Mouse (Mus musculus): ENCODE measurements at regions not wholly inside any gene's neighbourhood (a gene's known extent, or its start where the extent isn't known, plus 50 kb on each side); places are given as distances from the start of the nearest gene placed in this dataset.

DNA sequence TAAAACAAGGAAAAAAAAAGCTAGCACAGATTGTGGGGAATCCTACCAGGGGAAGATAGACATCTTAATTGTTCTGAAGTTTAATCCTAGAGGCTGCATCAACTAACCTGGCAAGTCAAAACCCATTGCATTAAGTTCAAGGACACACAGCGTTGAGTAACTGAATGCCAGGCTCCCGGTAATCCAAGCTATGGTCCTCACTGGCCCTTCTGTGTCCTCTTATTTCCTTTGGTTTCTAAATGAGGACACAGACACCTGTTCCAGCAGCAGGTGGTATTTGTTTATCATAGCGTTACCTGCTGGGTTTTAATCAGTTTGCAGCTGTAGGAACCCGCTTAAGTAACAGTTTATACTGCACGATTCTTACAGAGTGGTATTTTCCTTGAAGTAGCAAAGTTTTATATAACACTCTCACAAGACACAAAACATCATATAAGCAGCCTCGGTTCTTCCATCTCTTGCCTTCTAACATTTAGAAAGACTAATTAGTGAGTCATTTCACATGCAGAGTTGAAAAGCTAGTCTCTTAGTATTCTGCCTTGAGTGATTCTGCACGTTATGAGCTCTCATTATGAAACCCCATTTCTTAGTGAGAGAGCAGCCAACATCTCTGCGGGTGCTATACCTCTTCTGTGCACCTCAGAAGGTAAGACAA, 1832.0 kb upstream of the Pcdh7 start:
- peak; percentile 18 for DNase-seq

DNA sequence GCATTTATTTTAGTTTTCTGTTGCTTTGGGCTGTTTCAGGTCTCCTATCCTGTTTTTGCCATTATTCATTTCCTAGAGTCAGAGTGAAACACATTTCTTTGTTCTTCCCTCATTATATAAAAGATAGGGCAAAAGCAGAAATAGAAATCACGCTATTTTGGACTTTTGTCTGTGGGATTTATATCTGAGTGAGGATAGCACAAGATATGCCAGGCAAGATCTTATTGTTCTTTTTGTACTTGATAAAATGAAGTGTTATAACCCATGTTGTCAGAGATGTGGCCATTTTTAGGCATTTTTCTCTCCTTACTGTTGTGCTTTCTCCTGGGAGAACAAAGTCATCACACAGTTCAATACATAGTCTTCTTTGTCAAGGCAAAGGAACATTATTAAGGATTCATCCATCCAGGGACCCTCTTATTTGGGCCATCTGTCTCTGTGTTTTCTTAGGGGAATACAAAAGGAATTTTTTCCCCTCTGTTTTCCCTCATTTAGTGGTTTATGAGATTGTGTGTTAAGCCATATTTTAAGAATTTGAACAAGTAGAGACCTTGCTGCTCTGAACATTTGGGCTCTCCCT, 1825.9 kb upstream of the Pcdh7 start:
- no peak for DNase-seq

DNA sequence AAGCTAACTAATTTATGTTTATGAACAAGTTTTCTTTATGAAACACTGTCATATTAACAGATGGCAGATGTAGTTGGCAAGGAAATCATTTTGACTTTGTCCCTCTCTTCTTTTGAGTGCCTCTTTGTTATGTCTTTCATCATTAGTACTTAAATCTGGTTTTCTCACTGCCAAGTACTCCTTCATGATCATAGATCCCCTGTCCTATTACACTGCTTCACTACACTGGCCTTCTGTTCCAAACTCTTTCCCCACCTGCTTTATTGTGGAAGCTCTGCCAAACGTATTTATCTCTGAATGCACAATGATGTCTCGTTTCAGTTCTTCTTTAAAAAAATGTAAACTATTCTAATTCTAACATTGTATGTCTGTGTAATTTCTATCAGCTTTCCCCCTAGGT, 1776.3 kb upstream of the Pcdh7 start:
- no peak for DNase-seq

DNA sequence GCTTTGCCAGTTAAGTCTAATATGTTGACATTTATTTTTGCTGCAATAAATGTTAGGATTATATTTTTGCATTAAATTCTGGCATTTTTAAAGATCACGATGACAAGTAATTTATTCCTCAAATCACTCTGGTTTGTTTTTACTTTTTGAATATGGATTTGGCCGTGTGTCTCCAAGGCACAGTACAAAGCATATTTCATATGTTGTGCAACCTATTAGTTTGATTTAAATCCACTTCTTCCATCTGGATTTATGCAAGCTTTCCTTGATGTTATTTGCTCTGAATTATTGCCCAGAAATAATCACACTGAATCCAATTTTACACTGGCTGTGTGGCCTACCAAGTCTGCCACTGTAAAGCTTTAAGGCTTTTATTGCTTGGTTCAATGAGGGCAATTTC, 1741.3 kb upstream of the Pcdh7 start:
- no peak for DNase-seq

DNA sequence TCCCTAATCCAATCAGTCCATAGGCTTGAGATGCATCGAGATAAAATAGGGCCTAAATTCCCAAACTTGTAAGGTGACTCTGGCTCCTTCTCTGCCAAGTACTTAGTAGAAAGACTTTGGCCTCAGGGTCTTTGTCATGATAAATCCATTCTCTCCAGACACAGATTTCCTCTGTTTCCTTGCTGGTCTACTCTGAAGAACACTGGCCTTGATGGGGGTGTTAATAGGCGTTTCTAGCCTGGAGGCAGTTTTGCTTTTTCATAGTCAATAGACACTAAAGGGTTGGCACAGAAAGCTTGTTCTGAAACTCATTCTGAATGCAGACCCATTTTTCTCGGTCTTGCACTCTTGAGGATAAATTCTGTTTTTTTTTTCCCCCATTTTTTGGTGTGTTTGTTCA, 1709.9 kb upstream of the Pcdh7 start:
- no peak for DNase-seq

DNA sequence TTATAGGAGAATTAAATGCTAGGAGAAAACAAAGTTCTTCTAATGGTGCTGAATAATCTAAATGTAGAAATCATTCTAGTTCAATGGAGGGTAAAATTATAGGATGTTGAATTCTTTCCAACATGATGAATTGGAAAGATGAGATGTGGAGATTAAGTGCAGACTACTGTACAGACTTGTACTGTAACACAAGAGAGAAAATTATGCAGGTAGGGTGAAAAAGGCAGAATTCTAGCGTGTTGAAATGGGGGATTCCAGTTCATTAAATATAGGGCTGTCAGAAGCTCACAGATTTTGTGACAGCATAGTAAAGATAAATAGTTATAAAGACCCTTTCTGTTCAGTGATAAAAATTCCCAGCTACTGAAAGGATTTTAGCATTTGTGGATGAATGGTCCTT, 1697.3 kb upstream of the Pcdh7 start:
- DNase-seq: no peak

Data from cerebellum, adult 9-10 months (tissue).